Mouse (Mus musculus) liver, embryonic 12.5 days (tissue): ENCODE results near the gene Pla2r1. TPM values are rescaled to one million over a fixed set of nuclear protein-coding genes. Genes with fewer than 3 reads are reported as not detected.

Experiments used
- ATAC-seq: fragments of 200-750 bp; cut with Nextera tagmentation; 2 replicates; pipeline ENCODE4 v1.8.0; 2017; ENCODE audit warnings: moderate number of reproducible peaks, mild to moderate bottlenecking, moderate library complexity
- H3K27ac ChIP-seq: fragments of 300-500 bp; sonication (generic); 2 replicates; pipeline ENCODE4 v1.5.1; 2016; ENCODE audit warnings: mild to moderate bottlenecking
- H3K27me3 ChIP-seq: fragments of 300-500 bp; sonication (generic); replicated peaks from 2 replicates; pipeline ENCODE4 v1.6.1; 2016; ENCODE audit warnings: mild to moderate bottlenecking, moderate library complexity
- H3K36me3 ChIP-seq: fragments of 300-500 bp; sonication (generic); 2 replicates; pipeline ENCODE4 v1.6.1; 2016; ENCODE audit warnings: mild to moderate bottlenecking, moderate library complexity
- H3K4me1 ChIP-seq: fragments of 300-500 bp; sonication (generic); 2 replicates; pipeline ENCODE4 v1.6.1; 2016
- H3K4me2 ChIP-seq: fragments of 300-500 bp; sonication (generic); 2 replicates; pipeline ENCODE4 v1.6.1; 2016; ENCODE audit warnings: mild to moderate bottlenecking, moderate library complexity
- H3K4me3 ChIP-seq: fragments of 300-500 bp; sonication (generic); 2 replicates; pipeline ENCODE4 v1.5.1; 2016; ENCODE audit warnings: mild to moderate bottlenecking, moderate library complexity
- H3K9ac ChIP-seq: fragments of 300-500 bp; sonication (generic); 2 replicates; pipeline ENCODE4 v1.6.1; 2016; ENCODE audit warnings: mild to moderate bottlenecking, moderate library complexity
- H3K9me3 ChIP-seq: fragments of 300-500 bp; sonication (generic); replicated peaks from 2 replicates; pipeline ENCODE4 v1.6.1; 2016; ENCODE audit warnings: mild to moderate bottlenecking, moderate library complexity
- WGBS: fragments of 180-500 bp; shearing (Covaris S2); methylation state at CpG from one replicate; pipeline ENCODE4 v1.1.7; 2016; ENCODE audit not compliant: insufficient replicate concordance; 5-methylcytosine and 5-hydroxymethylcytosine counted together
- polyA plus RNA-seq: library from polyadenylated mRNA; unstranded; fragments of >200 nt; fragmentation: Nextera tagmentation; extraction: Ambion mirVana; gene quantifications from 2 replicates; pipeline ENCODE4 v1.2.1, GENCODE M21; 2016

The Pla2r1 gene
- polyA plus RNA-seq, 1 experiment from 2014 or later = 0.35 TPM

- no peak overlapping the region for H3K4me2 ChIP-seq
- no peaks in the 10 kb centered on the region for H3K36me3 ChIP-seq
- no peak overlapping the region for H3K9ac ChIP-seq
- ATAC-seq = no peak
- 76% methylated on average over 8 of the region's 8 CpGs for WGBS
- H3K9me3 ChIP-seq = no peaks in the 10 kb centered on the region
- no peak overlapping the region for H3K27ac ChIP-seq
- no peak overlapping the region for H3K4me3 ChIP-seq
- H3K4me1 ChIP-seq = no peaks in the 10 kb centered on the region
- no peaks in the 10 kb centered on the region for H3K27me3 ChIP-seq
Measured at GRCm38 (mm10) chr2:60540346-60540745, 12.8 kb downstream of the Pla2r1 start.

- Histone ChIP-seq H3K27me3 (no peaks in the 10 kb centered on the region), H3K36me3 (no peaks in the 10 kb centered on the region), H3K4me3 (no peak overlapping the region), H3K27ac (no peak overlapping the region), H3K4me2 (no peak overlapping the region), H3K4me1 (no peaks in the 10 kb centered on the region), H3K9ac (no peak overlapping the region), H3K9me3 (no peaks in the 10 kb centered on the region)
- ATAC-seq = no peak
- whole genome bisulfite sequencing = 66% methylated on average over 5 of the region's 5 CpGs
Measured at GRCm38 (mm10) chr2:60538710-60539109, 14.4 kb downstream of the Pla2r1 start.

- no peaks in the 10 kb centered on the region for H3K4me1 ChIP-seq
- 79% methylated on average over 4 of the region's 4 CpGs for WGBS
- no peak overlapping the region for H3K9ac ChIP-seq
- no peak overlapping the region for H3K4me2 ChIP-seq
- ATAC-seq = no peak
- no peaks in the 10 kb centered on the region for H3K27me3 ChIP-seq
- no peak overlapping the region for H3K4me3 ChIP-seq
- H3K36me3 ChIP-seq = no peaks in the 10 kb centered on the region
- no peak overlapping the region for H3K27ac ChIP-seq
- H3K9me3 ChIP-seq = no peaks in the 10 kb centered on the region
Measured at GRCm38 (mm10) chr2:60538274-60538673, 14.8 kb downstream of the Pla2r1 start.

GRCm38 (mm10) chr2:60534755-60535154 lies 18.4 kb downstream of the Pla2r1 start:
- 65% methylated on average over 8 of the region's 8 CpGs for WGBS
- no peaks in the 10 kb centered on the region for H3K9me3 ChIP-seq

GRCm38 (mm10) chr2:60533026-60533425 lies 20.1 kb downstream of the Pla2r1 start:
- Histone ChIP-seq H3K9me3 (no peaks in the 10 kb centered on the region), H3K36me3 (no peaks in the 10 kb centered on the region), H3K9ac (no peak overlapping the region), H3K27ac (no peak overlapping the region), H3K27me3 (no peaks in the 10 kb centered on the region), H3K4me2 (no peak overlapping the region), H3K4me1 (no peaks in the 10 kb centered on the region), H3K4me3 (no peak overlapping the region)
- ATAC-seq = no peak
- 62% methylated on average over 3 of the region's 3 CpGs for WGBS

More at GRCm38 (mm10) chr2:60534755-60535154, 18.4 kb downstream of the Pla2r1 start:
- Histone ChIP-seq H3K4me1 (no peaks in the 10 kb centered on the region), H3K4me2 (no peak overlapping the region), H3K4me3 (no peak overlapping the region), H3K27me3 (no peaks in the 10 kb centered on the region), H3K36me3 (no peaks in the 10 kb centered on the region), H3K27ac (no peak overlapping the region), H3K9ac (no peak overlapping the region)
- ATAC-seq = no peak

GRCm38 (mm10) chr2:60532495-60532894 lies 20.6 kb downstream of the Pla2r1 start:
- WGBS = 56% methylated on average over 5 of the region's 5 CpGs
- no peak overlapping the region for H3K27ac ChIP-seq
- no peak for ATAC-seq

GRCm38 (mm10) chr2:60515817-60516216 lies 37.3 kb downstream of the Pla2r1 start:
- Histone ChIP-seq H3K36me3 (no peaks in the 10 kb centered on the region), H3K4me3 (no peak overlapping the region), H3K4me1 (no peaks in the 10 kb centered on the region), H3K4me2 (no peak overlapping the region), H3K9ac (no peak overlapping the region), H3K27ac (no peak overlapping the region), H3K9me3 (no peaks in the 10 kb centered on the region), H3K27me3 (no peaks in the 10 kb centered on the region)
- 35% methylated on average over 8 of the region's 8 CpGs for WGBS
- ATAC-seq = no peak

More at GRCm38 (mm10) chr2:60532495-60532894, 20.6 kb downstream of the Pla2r1 start:
- no peak overlapping the region for H3K4me3 ChIP-seq
- no peaks in the 10 kb centered on the region for H3K36me3 ChIP-seq
- no peak overlapping the region for H3K9ac ChIP-seq
- H3K4me1 ChIP-seq = no peaks in the 10 kb centered on the region
- H3K9me3 ChIP-seq = no peaks in the 10 kb centered on the region
- no peaks in the 10 kb centered on the region for H3K27me3 ChIP-seq
- H3K4me2 ChIP-seq = no peak overlapping the region

- no peak for ATAC-seq
- 69% methylated on average over 4 of the region's 4 CpGs for WGBS
- Histone ChIP-seq H3K36me3 (no peaks in the 10 kb centered on the region), H3K4me2 (no peak overlapping the region), H3K27me3 (no peaks in the 10 kb centered on the region), H3K9ac (no peak overlapping the region), H3K4me3 (no peak overlapping the region), H3K27ac (no peak overlapping the region), H3K9me3 (no peaks in the 10 kb centered on the region), H3K4me1 (no peaks in the 10 kb centered on the region)
Measured at GRCm38 (mm10) chr2:60514863-60515262, 38.2 kb downstream of the Pla2r1 start.

- WGBS = 63% methylated on average over 1 of the region's 1 CpGs
- H3K27ac ChIP-seq = no peak overlapping the region
Measured at GRCm38 (mm10) chr2:60510718-60511117, 42.4 kb downstream of the Pla2r1 start.

GRCm38 (mm10) chr2:60505145-60505544 lies 48.0 kb downstream of the Pla2r1 start:
- H3K27me3 ChIP-seq = no peaks in the 10 kb centered on the region
- H3K4me1 ChIP-seq = no peaks in the 10 kb centered on the region
- no peak overlapping the region for H3K27ac ChIP-seq
- no peaks in the 10 kb centered on the region for H3K36me3 ChIP-seq
- WGBS = 34% methylated on average over 2 of the region's 2 CpGs
- no peaks in the 10 kb centered on the region for H3K9me3 ChIP-seq
- no peak overlapping the region for H3K4me2 ChIP-seq
- no peak for ATAC-seq
- no peak overlapping the region for H3K4me3 ChIP-seq
- no peak overlapping the region for H3K9ac ChIP-seq

More at GRCm38 (mm10) chr2:60510718-60511117, 42.4 kb downstream of the Pla2r1 start:
- ATAC-seq = no peak
- Histone ChIP-seq H3K27me3 (no peaks in the 10 kb centered on the region), H3K4me3 (no peak overlapping the region), H3K4me2 (no peak overlapping the region), H3K9me3 (no peaks in the 10 kb centered on the region), H3K36me3 (no peaks in the 10 kb centered on the region), H3K4me1 (no peaks in the 10 kb centered on the region), H3K9ac (no peak overlapping the region)

GRCm38 (mm10) chr2:60504718-60505117 lies 48.4 kb downstream of the Pla2r1 start:
- Histone ChIP-seq H3K4me1 (no peaks in the 10 kb centered on the region), H3K36me3 (no peaks in the 10 kb centered on the region), H3K27ac (no peak overlapping the region), H3K9ac (no peak overlapping the region), H3K9me3 (no peaks in the 10 kb centered on the region), H3K27me3 (no peaks in the 10 kb centered on the region), H3K4me2 (no peak overlapping the region), H3K4me3 (no peak overlapping the region)
- WGBS = 21% methylated on average over 2 of the region's 2 CpGs
- ATAC-seq = no peak

GRCm38 (mm10) chr2:60503991-60504390 lies 49.1 kb downstream of the Pla2r1 start:
- ATAC-seq = no peak
- H3K4me2 ChIP-seq = no peak overlapping the region
- WGBS = 73% methylated on average over 4 of the region's 4 CpGs
- H3K27ac ChIP-seq = no peak overlapping the region
- no peaks in the 10 kb centered on the region for H3K36me3 ChIP-seq
- no peak overlapping the region for H3K4me3 ChIP-seq
- H3K9me3 ChIP-seq = no peaks in the 10 kb centered on the region
- H3K9ac ChIP-seq = no peak overlapping the region
- no peaks in the 10 kb centered on the region for H3K27me3 ChIP-seq
- no peaks in the 10 kb centered on the region for H3K4me1 ChIP-seq

GRCm38 (mm10) chr2:60500583-60501116 lies 52.5 kb downstream of the Pla2r1 start:
- no peak overlapping the region for H3K4me3 ChIP-seq
- no peak overlapping the region for H3K4me2 ChIP-seq
- H3K4me1 ChIP-seq = no peaks in the 10 kb centered on the region
- no peak overlapping the region for H3K9ac ChIP-seq
- H3K27ac ChIP-seq = no peak overlapping the region
- no peaks in the 10 kb centered on the region for H3K9me3 ChIP-seq
- no peaks in the 10 kb centered on the region for H3K36me3 ChIP-seq
- 83% methylated on average over 1 of the region's 1 CpGs for WGBS
- H3K27me3 ChIP-seq = no peaks in the 10 kb centered on the region
- ATAC-seq = no peak
